Mouse (Mus musculus): ENCODE measurements around the gene Saxo1.

Saxo1 gene

DNA sequence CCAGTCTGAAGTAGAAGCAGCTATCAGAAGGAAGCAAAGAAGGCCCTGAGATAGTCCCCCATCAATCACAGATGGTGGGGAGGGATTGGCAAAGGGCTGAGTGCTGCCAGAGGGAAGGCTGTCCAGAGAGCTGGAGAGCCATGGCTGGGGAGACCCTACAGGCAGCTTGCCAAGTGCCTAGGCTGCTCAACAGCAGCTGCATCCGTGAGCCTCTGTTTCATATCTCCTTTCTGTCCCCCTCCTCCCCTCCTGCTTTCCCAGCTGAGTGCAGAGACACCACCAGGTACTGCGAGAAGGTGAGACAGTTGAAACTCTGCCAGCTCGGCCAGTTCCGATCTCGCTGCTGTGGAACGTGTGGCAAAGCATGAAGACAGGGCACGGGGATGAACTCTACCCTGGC is 132.5 kb downstream of the Saxo1 start:
- in situ Hi-C loops (cut with MboI, MseI) = no loop called here

GRCm38 (mm10) chr4:86422586-86422985 is 135.5 kb downstream of the Saxo1 start:
- in situ Hi-C loops (cut with MboI, MseI) = no loop called here

DNA sequence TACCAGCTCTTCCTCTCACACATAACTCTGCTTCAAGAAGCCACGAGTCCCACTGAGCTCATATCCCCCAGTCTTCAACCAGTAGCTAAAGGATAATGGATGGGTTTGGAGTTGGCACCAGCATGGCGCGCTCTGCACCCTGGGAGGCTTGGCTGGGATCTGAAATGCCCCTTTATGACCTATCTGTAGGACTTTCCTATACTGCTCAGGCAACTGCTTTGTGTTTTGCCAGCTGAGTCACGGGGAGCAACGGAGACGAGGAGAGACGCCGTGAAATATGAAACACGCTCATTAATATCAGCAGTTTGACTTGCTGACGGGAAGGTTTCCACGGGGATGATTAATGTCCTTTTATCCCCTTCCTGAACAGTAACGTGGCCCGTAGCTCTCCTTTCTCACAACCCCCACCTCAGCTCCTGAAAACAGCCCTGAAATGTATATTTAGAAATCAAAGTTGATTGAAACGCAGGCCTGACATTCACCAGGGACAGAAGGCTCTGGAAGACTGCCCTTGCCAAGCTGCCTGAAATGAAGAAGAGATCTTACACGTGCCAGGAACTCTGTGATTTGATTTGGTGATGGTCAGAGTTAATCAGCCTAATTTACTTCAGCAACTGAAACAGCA is 141.6 kb downstream of the Saxo1 start:
- in situ Hi-C loops (cut with MboI, MseI) = no loop called here

- in situ Hi-C loops (cut with MboI, MseI) = no loop called here
Measured at GRCm38 (mm10) chr4:86413388-86413787, 144.7 kb downstream of the Saxo1 start.

GRCm38 (mm10) chr4:86410946-86411345 is 147.2 kb downstream of the Saxo1 start:
- in situ Hi-C loops (cut with MboI, MseI) = no loop called here

DNA sequence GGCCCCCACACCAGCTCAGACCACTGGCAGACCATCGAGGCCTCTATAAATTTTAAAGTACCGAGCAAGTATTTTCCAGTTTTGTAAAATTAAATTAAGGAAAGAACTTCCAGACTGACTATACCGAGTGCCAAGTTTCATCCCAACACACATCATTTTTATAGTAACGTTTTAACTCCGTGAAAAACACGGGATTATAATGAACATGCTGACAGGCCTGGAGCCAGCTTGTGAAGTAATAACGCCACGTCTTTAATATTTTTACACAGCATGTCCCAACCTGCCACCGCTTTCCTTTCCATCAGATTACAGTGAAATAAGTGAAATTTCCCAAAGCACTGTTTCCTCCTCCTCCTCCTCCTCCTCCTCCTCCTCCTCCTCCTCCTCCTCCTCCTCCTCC is 149.7 kb downstream of the Saxo1 start:
- in situ Hi-C loops (cut with MboI, MseI) = no loop called here

GRCm38 (mm10) chr4:86407200-86407527 is 151.0 kb downstream of the Saxo1 start:
- in situ Hi-C loops (cut with MboI, MseI) = no loop called here

DNA sequence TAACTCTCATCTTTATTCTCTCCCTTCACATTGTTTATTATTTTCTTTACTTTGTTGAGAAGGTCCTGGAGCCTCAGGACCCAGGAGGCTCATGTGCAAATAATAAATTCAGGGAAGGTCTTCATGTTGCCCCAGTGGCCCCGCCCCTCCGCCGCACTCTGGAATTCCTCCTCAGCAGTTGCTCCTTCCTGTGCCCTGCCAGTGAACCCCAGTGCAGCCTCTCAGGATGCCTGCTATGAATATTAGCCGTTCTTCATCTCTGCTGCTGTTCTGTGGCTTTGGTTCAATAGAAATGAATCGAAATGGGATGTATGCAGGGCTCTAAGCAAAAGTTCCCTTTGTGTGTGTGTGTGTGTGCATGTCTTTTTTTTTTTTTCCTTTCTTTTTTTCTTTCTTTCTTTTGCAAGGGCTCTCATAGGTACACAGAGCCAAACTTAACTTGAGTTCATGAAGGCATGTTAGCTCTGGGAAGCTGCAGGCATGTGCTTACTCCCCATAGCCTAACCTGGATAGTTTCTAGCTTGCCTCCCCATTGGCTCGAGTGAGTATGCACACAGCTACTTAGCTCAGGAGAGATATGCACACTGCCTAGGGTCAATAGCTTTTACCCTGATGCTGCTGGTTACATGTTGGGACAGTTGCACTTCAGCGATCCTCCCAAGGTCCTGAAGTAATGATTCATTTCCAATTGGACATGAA is 151.5 kb downstream of the Saxo1 start:
- in situ Hi-C loops (cut with MboI, MseI) = no loop called here

DNA sequence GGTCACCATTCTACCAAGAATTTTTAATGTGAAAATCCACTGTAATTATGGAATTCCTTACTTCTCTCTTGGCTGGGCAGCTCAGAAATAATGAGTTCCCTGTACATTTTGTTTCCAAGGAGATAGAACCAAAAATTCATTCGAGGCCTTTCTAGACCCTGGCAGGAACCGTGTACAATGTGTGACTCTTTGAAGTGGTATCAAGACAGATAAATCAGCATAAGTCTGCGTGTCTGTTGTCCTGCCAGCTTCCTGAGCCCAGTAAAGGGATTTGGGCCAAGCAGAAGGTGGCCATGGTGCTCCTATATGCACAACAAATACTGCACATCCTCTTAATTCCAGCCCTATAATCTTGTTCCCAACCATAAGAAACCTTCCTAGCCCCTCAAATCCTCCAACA is 157.0 kb downstream of the Saxo1 start:
- in situ Hi-C loops (cut with MboI, MseI) = no loop called here

DNA sequence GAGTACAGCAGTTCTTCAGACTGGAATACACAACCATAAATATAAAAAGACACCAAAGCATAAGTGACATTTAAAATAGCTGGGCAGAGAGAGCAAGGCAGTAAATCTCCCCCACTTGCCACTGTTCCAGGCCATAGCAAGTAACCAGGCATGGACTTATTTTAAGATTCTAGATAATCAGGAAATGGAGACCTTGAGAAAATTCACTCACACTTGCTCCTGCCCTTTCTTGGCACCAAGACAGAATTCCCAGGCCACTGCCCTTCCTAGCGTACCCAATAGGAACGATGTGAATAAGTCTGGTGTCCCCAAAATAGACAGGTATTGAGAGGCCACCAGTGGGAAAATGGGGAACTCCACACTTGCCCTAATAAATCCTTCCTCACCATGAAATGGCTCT is 160.7 kb downstream of the Saxo1 start:
- in situ Hi-C loops (cut with MboI, MseI) = no loop called here

- in situ Hi-C loops (cut with MboI, MseI) = no loop called here
Measured at GRCm38 (mm10) chr4:86396672-86397288, 161.3 kb downstream of the Saxo1 start.

DNA sequence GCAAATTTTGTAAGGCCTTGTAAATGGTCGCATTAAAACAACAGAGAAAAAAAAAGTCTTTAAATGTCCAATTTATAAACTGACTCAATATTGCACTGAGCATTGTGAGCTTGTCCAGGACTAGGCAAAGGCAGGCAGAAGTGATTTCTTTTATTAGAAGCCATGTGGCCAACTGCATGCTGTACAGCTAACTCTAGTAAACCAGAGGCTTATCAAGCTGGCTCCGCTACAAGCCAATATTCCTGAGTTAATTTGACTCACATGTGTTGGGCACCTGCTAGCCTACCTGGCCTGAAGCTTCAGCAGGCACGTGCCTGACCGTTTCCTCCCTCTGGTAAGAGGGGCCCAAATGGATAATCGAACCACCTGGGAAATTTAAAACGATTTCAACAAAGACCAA is 162.5 kb downstream of the Saxo1 start:
- in situ Hi-C loops (cut with MboI, MseI) = no loop called here

Data from regulatory T cell (primary cell).